Mouse (Mus musculus) olfactory bulb, adult 2 months (tissue): Measurements from ENCODE around the gene P3h4. TPM values are rescaled to one million over a fixed set of nuclear protein-coding genes. Genes with fewer than 3 reads are reported as not detected.

Source experiments
- H3K27ac ChIP-seq: fragments of 200-500 bp; 2 replicates; pipeline ENCODE4 v1.5.1; 2012; ENCODE audit warnings: low read depth, low read length; ENCODE audit not compliant: insufficient read depth
- H3K4me1 ChIP-seq: fragments of 200-500 bp; 2 replicates; pipeline ENCODE4 v1.6.1; 2012; ENCODE audit warnings: low read length; ENCODE audit not compliant: control insufficient read depth, insufficient read depth
- H3K4me3 ChIP-seq: fragments of 200-500 bp; 2 replicates; pipeline ENCODE4 v1.5.1; 2012; ENCODE audit warnings: mild to moderate bottlenecking, low read depth, low read length, moderate library complexity; ENCODE audit not compliant: insufficient read depth
- CTCF ChIP-seq: fragments of 200-500 bp; IDR thresholded peaks from 2 replicates; pipeline ENCODE4 v1.5.1; 2012; ENCODE audit warnings: low read depth, mild to moderate bottlenecking, low read length, moderate library complexity; ENCODE audit not compliant: insufficient read depth
- POLR2A ChIP-seq: fragments of 200-500 bp; IDR thresholded peaks from 2 replicates; pipeline ENCODE4 v1.6.1; 2012; ENCODE audit warnings: mild to moderate bottlenecking, low read depth, low read length, moderate library complexity; ENCODE audit not compliant: insufficient read depth
- WGBS: fragments of 180-500 bp; shearing (Covaris S2); methylation state at CpG from one replicate; pipeline ENCODE4 v1.1.7; 2018; 5-methylcytosine and 5-hydroxymethylcytosine counted together
- polyA plus RNA-seq: library from polyadenylated mRNA; stranded (reverse); fragments of >200 nt; gene quantifications from 2 replicates; pipeline ENCODE4 v1.2.4, GENCODE M21; 2012; ENCODE audit warnings: low replicate concordance; ENCODE audit not compliant: missing spikeins, insufficient read depth, insufficient read length

The P3h4 gene
- polyA plus RNA-seq, 1 experiment: not detected

DNA sequence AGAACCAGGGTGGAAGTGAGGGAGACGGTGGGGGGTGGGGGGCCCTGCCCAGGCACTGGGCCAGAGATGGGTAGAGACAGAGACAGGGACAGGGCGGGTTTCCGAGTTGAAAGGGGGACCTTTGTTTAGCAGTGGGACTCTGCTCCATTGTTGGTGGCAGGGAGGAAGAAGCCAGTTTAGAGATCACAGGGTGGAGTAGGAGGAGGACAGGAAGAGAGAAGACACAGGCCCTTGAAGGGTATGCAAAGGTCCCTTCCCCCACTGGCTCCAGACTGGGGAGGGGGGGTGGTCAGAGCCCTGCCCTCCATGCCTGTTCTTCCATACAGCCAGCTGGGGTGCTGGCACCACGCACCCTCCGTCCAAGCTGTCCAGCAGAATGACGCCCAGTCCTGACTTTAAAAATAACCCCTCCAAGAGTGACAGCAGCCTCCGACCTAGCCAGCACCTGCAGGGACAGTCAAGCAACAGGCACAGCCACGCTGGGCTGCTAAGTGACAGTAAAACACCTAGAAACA lies 24.6 kb downstream of the P3h4 start:
- H3K4me1 ChIP-seq: peaks cover 71% of the 10 kb centered on the region
- H3K4me3 ChIP-seq: no peak overlapping the region
- WGBS: 37% methylated on average over 8 of the region's 8 CpGs
- peak overlapping the region; percentile 22 for H3K27ac ChIP-seq
- TF ChIP-seq CTCF: no peak
- TF ChIP-seq POLR2A: no peak

DNA sequence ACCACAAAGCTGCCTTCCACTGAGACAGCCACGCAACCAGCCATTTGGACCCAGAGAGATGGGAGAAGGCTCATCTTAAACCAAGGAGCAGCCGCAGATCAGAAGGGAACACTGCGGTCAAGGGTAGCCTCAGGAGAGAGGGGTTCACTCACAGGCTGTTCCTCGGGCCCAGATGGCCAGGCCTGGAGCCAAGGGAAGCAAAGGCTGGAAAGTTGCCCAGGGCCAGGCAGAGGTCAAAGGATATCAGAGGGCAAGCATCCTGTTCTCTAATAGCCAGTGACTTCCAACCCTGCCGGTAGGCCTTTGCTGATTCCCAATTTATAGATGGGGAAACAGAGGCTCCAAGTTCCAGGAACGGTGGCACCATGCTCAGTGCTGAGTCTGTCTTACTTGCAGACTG lies 26.0 kb downstream of the P3h4 start:
- 71% methylated on average over 6 of the region's 6 CpGs for WGBS
- H3K27ac ChIP-seq: peak overlapping the region; percentile 95
- TF ChIP-seq CTCF (no peak), POLR2A (no peak)
- H3K4me1 ChIP-seq: peaks cover 66% of the 10 kb centered on the region
- H3K4me3 ChIP-seq: no peak overlapping the region

GRCm38 (mm10) chr11:100387589-100388375 lies 26.9 kb downstream of the P3h4 start:
- H3K4me1 ChIP-seq: peaks cover 70% of the 10 kb centered on the region
- 24% methylated on average over 14 of the region's 14 CpGs for WGBS
- no peak overlapping the region for H3K4me3 ChIP-seq
- peak overlapping the region; percentile 95 for H3K27ac ChIP-seq
- TF ChIP-seq CTCF (no peak), POLR2A (no peak)

DNA sequence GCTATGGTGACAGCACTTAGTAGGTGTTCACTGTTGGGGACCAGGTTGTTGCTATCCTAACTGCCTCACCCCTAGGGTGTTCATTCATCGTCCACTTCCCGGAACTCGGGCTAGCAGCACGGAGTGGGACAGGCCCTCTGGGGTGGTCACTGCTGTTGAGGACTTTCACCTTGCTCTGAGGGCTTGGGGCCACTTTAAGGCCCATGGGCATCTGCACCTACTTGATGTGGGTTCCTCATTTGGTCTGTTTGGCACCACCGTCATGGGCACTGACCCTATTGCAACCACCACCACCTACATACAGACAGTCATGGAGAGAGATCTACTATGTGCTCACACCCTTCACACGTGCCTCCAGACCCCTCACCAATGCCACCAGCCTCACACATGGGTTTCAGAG lies 27.5 kb downstream of the P3h4 start:
- H3K4me1 ChIP-seq: peaks cover 72% of the 10 kb centered on the region
- H3K4me3 ChIP-seq: no peak overlapping the region
- 84% methylated on average over 6 of the region's 6 CpGs for WGBS

DNA sequence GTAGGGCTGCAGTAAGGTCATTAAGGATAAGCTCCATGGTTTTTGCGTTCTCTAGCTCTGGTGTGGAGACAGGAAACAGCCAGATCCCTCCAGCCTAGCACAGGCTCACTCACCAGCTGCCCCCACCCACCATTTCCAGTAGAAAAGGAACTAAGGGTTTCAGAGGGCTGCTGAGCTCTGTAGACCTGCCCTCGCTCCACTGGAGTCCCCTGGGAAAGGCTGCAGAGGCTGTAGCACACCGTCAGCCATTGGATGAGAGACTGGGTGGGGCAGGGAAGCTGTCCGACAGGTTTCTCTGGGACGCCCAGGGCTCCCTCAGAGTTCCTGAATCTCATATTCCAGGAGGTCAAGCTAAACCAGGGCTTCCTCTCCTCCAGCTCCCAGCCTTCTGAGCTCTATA lies 28.1 kb downstream of the P3h4 start:
- 64% methylated on average over 5 of the region's 5 CpGs for WGBS
- TF ChIP-seq POLR2A (no peak), CTCF (no peak)
- peaks cover 72% of the 10 kb centered on the region for H3K4me1 ChIP-seq
- no peak overlapping the region for H3K4me3 ChIP-seq
- peak overlapping the region; percentile 74 for H3K27ac ChIP-seq

More for the DNA sequence above, 27.5 kb downstream of the P3h4 start:
- peak overlapping the region; percentile 74 for H3K27ac ChIP-seq
- TF ChIP-seq POLR2A (no peak), CTCF (no peak)

DNA sequence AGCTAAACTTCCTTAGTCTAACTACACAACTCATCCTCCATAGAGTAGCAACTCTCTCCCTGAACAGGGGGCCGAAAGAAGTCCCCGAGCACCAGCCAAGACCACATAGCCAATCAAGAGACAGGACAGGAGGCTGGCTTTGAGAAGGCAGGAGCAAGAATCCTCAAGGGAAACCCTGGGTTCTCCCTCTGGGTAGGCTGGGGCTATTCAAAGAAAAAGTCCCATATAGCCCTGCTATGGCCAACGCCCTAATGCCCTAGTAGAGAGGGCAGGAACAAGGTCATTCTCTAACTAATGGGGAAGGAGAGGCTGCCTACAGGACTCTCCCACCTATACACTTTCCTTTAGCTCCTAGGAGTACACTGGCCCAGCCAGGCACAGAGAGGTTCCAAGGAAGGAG lies 29.6 kb downstream of the P3h4 start:
- WGBS: 91% methylated on average over 3 of the region's 3 CpGs
- H3K4me1 ChIP-seq: peaks cover 61% of the 10 kb centered on the region
- TF ChIP-seq CTCF: no peak
- no peak for TF ChIP-seq POLR2A
- no peak overlapping the region for H3K27ac ChIP-seq
- no peak overlapping the region for H3K4me3 ChIP-seq

GRCm38 (mm10) chr11:100382682-100383081 lies 32.0 kb downstream of the P3h4 start:
- TF ChIP-seq CTCF (no peak), POLR2A (no peak)
- Histone ChIP-seq H3K4me3 (no peak overlapping the region), H3K4me1 (peaks cover 40% of the 10 kb centered on the region), H3K27ac (0 out of 2 replicates have a peak overlapping the region, but pooled peaks have one; percentile 42)
- 69% methylated on average over 6 of the region's 6 CpGs for WGBS

DNA sequence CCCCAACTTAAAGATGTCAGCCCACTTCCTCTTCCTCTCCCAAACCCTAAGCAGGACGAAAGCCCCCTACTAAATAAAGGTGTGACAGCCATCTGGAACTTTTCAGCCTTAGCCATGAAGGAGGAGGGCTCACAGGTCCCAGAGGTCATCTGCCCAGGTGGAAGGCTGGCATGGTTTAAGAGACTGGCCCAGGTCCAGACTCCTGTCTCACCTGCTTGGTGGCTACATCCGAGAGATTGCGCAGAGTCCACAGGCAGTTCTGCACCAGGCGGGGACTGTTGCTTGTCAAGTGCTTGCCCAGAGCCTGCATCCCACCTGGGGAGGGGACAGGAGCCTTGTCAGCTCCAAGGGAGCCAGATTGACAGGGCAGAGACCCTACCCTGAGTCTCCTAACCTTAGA lies 35.3 kb downstream of the P3h4 start:
- 91% methylated on average over 4 of the region's 4 CpGs for WGBS

GRCm38 (mm10) chr11:100378446-100378845 lies 36.2 kb downstream of the P3h4 start:
- WGBS: 95% methylated on average over 5 of the region's 5 CpGs
- Histone ChIP-seq H3K27ac (no peak overlapping the region), H3K4me3 (no peak overlapping the region), H3K4me1 (peaks cover 16% of the 10 kb centered on the region)
- TF ChIP-seq POLR2A (no peak), CTCF (no peak)

More for the DNA sequence above, 35.3 kb downstream of the P3h4 start:
- Histone ChIP-seq H3K4me3 (no peak overlapping the region), H3K27ac (no peak overlapping the region), H3K4me1 (peaks cover 17% of the 10 kb centered on the region)
- TF ChIP-seq CTCF (no peak), POLR2A (no peak)
